Mouse (Mus musculus) brain, embryonic 14.5 days (tissue): ENCODE results near the gene Camk2n2.

Source experiments
- CTCF ChIP-seq: fragments of 200-500 bp; IDR thresholded peaks from 2 replicates; pipeline ENCODE4 v1.5.1; 2012; ENCODE audit warnings: inconsistent platforms, mild to moderate bottlenecking, moderate library complexity, borderline replicate concordance; ENCODE audit not compliant: insufficient read depth, insufficient read length; ENCODE audit errors: extremely low read depth
- POLR2A ChIP-seq: fragments of 200-500 bp; IDR thresholded peaks from 2 replicates; pipeline ENCODE4 v1.6.1; 2012; ENCODE audit warnings: mild to moderate bottlenecking, inconsistent platforms, borderline replicate concordance; ENCODE audit not compliant: poor library complexity, insufficient read depth, insufficient read length, severe bottlenecking; ENCODE audit errors: extremely low read depth

DNA sequence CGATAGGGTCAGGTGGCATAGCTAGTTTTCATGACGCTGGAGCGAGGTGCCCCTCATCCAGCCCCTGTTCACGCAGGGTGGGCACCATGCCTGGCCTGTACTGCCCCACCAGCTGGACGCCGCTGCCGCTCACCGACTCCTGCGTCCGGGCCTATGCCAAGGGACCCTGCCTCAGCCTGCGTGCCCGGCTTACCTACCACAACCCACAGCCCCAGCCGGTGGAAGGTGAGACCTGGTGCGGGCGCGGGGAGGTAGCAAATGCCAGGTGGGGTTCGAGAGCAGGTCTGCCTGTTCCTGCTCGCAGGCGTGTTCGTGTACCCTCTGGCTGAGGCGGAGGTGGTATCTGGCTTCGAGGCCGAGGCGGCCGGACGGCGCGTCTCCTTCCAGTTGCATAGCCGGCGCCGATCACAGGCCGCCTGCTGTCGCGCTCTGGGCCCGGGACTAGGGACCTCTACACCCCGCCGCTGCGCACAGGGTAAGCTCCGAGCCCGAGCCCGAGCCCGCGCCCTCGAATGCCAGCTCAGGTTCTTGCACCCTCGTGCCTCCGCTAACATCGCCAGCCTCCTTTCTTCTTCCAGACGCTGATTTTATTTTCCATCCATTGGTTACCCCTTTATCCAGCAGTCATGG lies 29.9 kb downstream of the Camk2n2 start:
- TF ChIP-seq POLR2A: no peak
- TF ChIP-seq CTCF: no peak
